Mouse (Mus musculus) embryo, embryonic 11.5 days (tissue): Measurements from ENCODE around the gene Stra8.

Experiments
- DNase-seq: peaks from one replicate; pipeline ENCODE4 v3.0.0-alpha.2; 2012; ENCODE audit warnings: low read depth, low spot score

The Stra8 gene

GRCm38 (mm10) chr6:34941496-34941895, 21.5 kb downstream of the Stra8 start:
- DNase-seq: no peak

GRCm38 (mm10) chr6:34942446-34942845, 22.5 kb downstream of the Stra8 start:
- no peak for DNase-seq

- DNase-seq: no peak
Observed at GRCm38 (mm10) chr6:34943499-34943898, 23.5 kb downstream of the Stra8 start.

GRCm38 (mm10) chr6:34946486-34947079, 26.6 kb downstream of the Stra8 start:
- DNase-seq: no peak

- DNase-seq: no peak
Observed at GRCm38 (mm10) chr6:34948461-34948860, 28.5 kb downstream of the Stra8 start.

- DNase-seq: no peak
Observed at GRCm38 (mm10) chr6:34951518-34951917, 31.6 kb downstream of the Stra8 start.

- no peak for DNase-seq
Observed at GRCm38 (mm10) chr6:34951956-34952667, 32.1 kb downstream of the Stra8 start.

GRCm38 (mm10) chr6:34954926-34955861, 35.2 kb downstream of the Stra8 start:
- DNase-seq: peak; percentile 17

GRCm38 (mm10) chr6:34955862-34956241, 35.9 kb downstream of the Stra8 start:
- DNase-seq: no peak

- DNase-seq: no peak
Observed at GRCm38 (mm10) chr6:34959131-34959530, 39.2 kb downstream of the Stra8 start.

GRCm38 (mm10) chr6:34964550-34964949, 44.6 kb downstream of the Stra8 start:
- no peak for DNase-seq

GRCm38 (mm10) chr6:34965819-34966539, 46.0 kb downstream of the Stra8 start:
- no peak for DNase-seq

GRCm38 (mm10) chr6:34971181-34971580, 51.2 kb downstream of the Stra8 start:
- DNase-seq: no peak

- no peak for DNase-seq
Observed at GRCm38 (mm10) chr6:34979291-34979690, 59.3 kb downstream of the Stra8 start.

- DNase-seq: no peak
Observed at GRCm38 (mm10) chr6:34980661-34981060, 60.7 kb downstream of the Stra8 start.

- DNase-seq: no peak
Observed at GRCm38 (mm10) chr6:34987085-34987645, 67.2 kb downstream of the Stra8 start.

GRCm38 (mm10) chr6:34988081-34988761, 68.3 kb downstream of the Stra8 start, which contains the start of gene Slc23a4:
Gene Slc23a4 (minus strand): TSS chr6:34988404.
- DNase-seq: no peak
